9 mouse cellular contexts compared by ENCODE assay signal in genomic region chr2:153710701-153711330, GRCm38 (mm10). TPM values are rescaled to one million over a fixed set of nuclear protein-coding genes. Genes with fewer than 3 reads are reported as not detected.
A peak's percentile ranks its signal among the peaks of the same experiment; 100 is the strongest.
DNase-seq lines count a peak whose midpoint lies in the region; ATAC-seq and TF ChIP-seq lines count a peak whose summit lies in the region.
"Had no signal": no experiment of that assay in that cellular context is flagged by ENCODE, and none has a peak within 500 bp of the region (broad histone marks: within the 10 kb centered on the region; RNA-seq: fewer than 3 reads in every experiment).

No protein-coding gene starts in this region.

- H3K36me3 ChIP-seq in heart, adult 2 months (ENCODE audit: control insufficient read depth, insufficient read depth, low read length) = no peaks in the 10 kb centered on the region
- H3K36me3 ChIP-seq in intestine, postnatal 0 days (ENCODE audit: control insufficient read depth, insufficient read depth) = no peaks in the 10 kb centered on the region
- H3K36me3 ChIP-seq: embryonic facial prominence, embryonic 13.5 days had no signal

- no peak for TF ChIP-seq POLR2A in heart, adult 2 months (IDR thresholded peaks at IDR 0.05; ENCODE audit: insufficient read depth, low read depth, low read length)

- H3K9ac ChIP-seq in heart, adult 2 months (ENCODE audit: low read depth, low read length) = no peak overlapping the region
- H3K9ac ChIP-seq in intestine, postnatal 0 days (ENCODE audit: low read depth, low read length) = no peak overlapping the region
- H3K9ac ChIP-seq: embryonic facial prominence, embryonic 13.5 days had no signal

- H3K4me3 ChIP-seq in heart, adult 2 months = no peak overlapping the region
- no peak overlapping the region for H3K4me3 ChIP-seq in intestine, postnatal 0 days (ENCODE audit: low read depth, low read length)
- H3K4me3 ChIP-seq: embryonic facial prominence, embryonic 13.5 days had no signal

- no peak overlapping the region for H3K4me2 ChIP-seq in intestine, postnatal 0 days (replicated peaks; ENCODE audit: low read depth)
- H3K4me2 ChIP-seq: embryonic facial prominence, embryonic 13.5 days had no signal

- no peaks in the 10 kb centered on the region for H3K9me3 ChIP-seq in intestine, postnatal 0 days (ENCODE audit: control insufficient read depth)
- H3K9me3 ChIP-seq: embryonic facial prominence, embryonic 13.5 days had no signal

- DNase-seq in heart, adult 2 months = peak in 1 of 2 experiments; percentile 9
- no peak for DNase-seq in heart, adult 11 months
- DNase-seq in urinary bladder, postnatal 14 days (ENCODE audit: low spot score) = peak; percentile 10
- DNase-seq in urinary bladder, postnatal 10 days (ENCODE audit: low spot score) = no peak
- DNase-seq in embryo, embryonic 10.5 days (ENCODE audit: low spot score) = peak; percentile 82
- peak; percentile 59 for DNase-seq in naive thymus-derived CD4-positive, alpha-beta T cell, adult 2 months (ENCODE audit: low read depth)
- DNase-seq in gastrocnemius, adult 8-10 months (ENCODE audit: low spot score in 2 of 2) = no peak

- H3K79me2 ChIP-seq in heart, adult 2 months (replicated peaks; ENCODE audit: control insufficient read depth, insufficient read depth, low read length) = no peaks in the 10 kb centered on the region

- ATAC-seq in intestine, postnatal 0 days = no peak

- H3K4me1 ChIP-seq in heart, adult 2 months (ENCODE audit: control insufficient read depth, insufficient read depth, low read length) = no peaks in the 10 kb centered on the region; the same call in 1 of the 2 replicates
- H3K4me1 ChIP-seq in intestine, postnatal 0 days (replicated peaks; ENCODE audit: control insufficient read depth, insufficient read depth, low read length) = no peaks in the 10 kb centered on the region

- WGBS in heart, adult 2 months = 24% methylated on average over 8 of the region's 8 CpGs
- WGBS in intestine, postnatal 0 days = 47% methylated on average over 8 of the region's 8 CpGs

- intact Hi-C loops in heart, adult 2 months (cut with DNase I) = loop anchor here (2.0 to 5.0 kb wide), 2 partner anchors 86 to 140 kb away; no protein-coding TSS in a partner anchor

- no peaks in the 10 kb centered on the region for H3K27me3 ChIP-seq in heart, adult 2 months (ENCODE audit: control insufficient read depth, insufficient read depth, low read length)
- H3K27me3 ChIP-seq in intestine, postnatal 0 days (replicated peaks; ENCODE audit: control insufficient read depth, insufficient read depth, low read length) = no peaks in the 10 kb centered on the region
- H3K27me3 ChIP-seq: embryonic facial prominence, embryonic 13.5 days had no signal

- no peak for TF ChIP-seq EP300 in heart, adult 2 months (IDR thresholded peaks at IDR 0.05; ENCODE audit: insufficient read depth, low read depth, low read length)

- TF ChIP-seq CTCF in heart, adult 2 months (IDR thresholded peaks at IDR 0.05) = peak; percentile 85
- TF ChIP-seq CTCF in intestine, postnatal 0 days (IDR thresholded peaks at IDR 0.05; ENCODE audit: low read depth) = peak; percentile 86

- H3K27ac ChIP-seq in heart, adult 2 months = no peak overlapping the region
- H3K27ac ChIP-seq in intestine, postnatal 0 days (ENCODE audit: low read depth, low read length) = no peak overlapping the region
- H3K27ac ChIP-seq: embryonic facial prominence, embryonic 13.5 days had no signal

RNA-seq across cellular contexts. Expression of gene Dnmt3c, which starts 14.4 kb away (rescaled TPM):
- not detected for total RNA-seq in heart, adult 2 months (2021)
- not detected in 2 replicates for polyA plus RNA-seq in heart, adult 2 months (2012; rRNA removed)
- polyA plus RNA-seq in intestine, postnatal 0 days (2015; fragmentation: Nextera tagmentation; extraction: Ambion mirVana) = not detected in 2 replicates
- total RNA-seq in gastrocnemius, adult 8-10 months (2022) = not detected
- polyA plus RNA-seq: embryonic facial prominence, embryonic 13.5 days had no signal

RNA-seq across cellular contexts. Expression of gene Mapre1, which starts 30.3 kb away (rescaled TPM):
- 10 to 100 TPM; 49.6 to 50.4 TPM for total RNA-seq in heart, adult 2 months (2021)
- polyA plus RNA-seq in heart, adult 2 months (2012; rRNA removed) = 7.0 and 14.7 TPM in 2 replicates
- polyA plus RNA-seq in intestine, postnatal 0 days (2015; fragmentation: Nextera tagmentation; extraction: Ambion mirVana) = 144 and 149 TPM in 2 replicates
- 10 to 100 TPM; 31.9 to 41.1 (median 32.4) TPM for total RNA-seq in gastrocnemius, adult 8-10 months (2022)

Comparison
In these comparisons a context has a peak if more than half of its experiments do, and no peak if none do; other contexts are left out.
1. DNase-seq: peak in urinary bladder, postnatal 14 days (single experiment), embryo, embryonic 10.5 days (single experiment) and naive thymus-derived CD4-positive, alpha-beta T cell, adult 2 months (single experiment); none in heart, adult 11 months (single experiment), urinary bladder, postnatal 10 days (single experiment) and gastrocnemius, adult 8-10 months (0 of 2).